Mouse (Mus musculus) c-Kit-positive CD71-positive TER-119-negative erythroid progenitor cells, embryonic 14.5 days (primary cell): Measurements from ENCODE around the gene Ceacam15.
"Not testable (repeated sequence)": the region's sequence is repeated elsewhere in the genome, so short reads cannot be mapped to it uniquely, and the experiment has no call there.

Source experiments
- DNase-seq: peaks from one replicate; pipeline ENCODE4 v3.0.0-alpha.2; 2013; ENCODE audit warnings: low read depth

Gene Ceacam15

GRCm38 (mm10) chr7:16675605-16676004 lies at the start of gene Ceacam15:
TSS of gene Ceacam15 (minus strand) at chr7:16675705.
- DNase-seq, result no peak

- not testable (repeated sequence) for DNase-seq
Observed at GRCm38 (mm10) chr7:16722490-16722889, 47.0 kb upstream of the Ceacam15 start.

- DNase-seq, result no peak
Observed at GRCm38 (mm10) chr7:16721629-16722028, 46.1 kb upstream of the Ceacam15 start, which contains the start of gene Ceacam9. TSS of gene Ceacam9 (plus strand) at chr7:16721929.

- not testable (repeated sequence) for DNase-seq
Observed at GRCm38 (mm10) chr7:16716456-16717152, 41.1 kb upstream of the Ceacam15 start.

- DNase-seq, result no peak
Observed at GRCm38 (mm10) chr7:16712633-16713415, 37.3 kb upstream of the Ceacam15 start.

DNA sequence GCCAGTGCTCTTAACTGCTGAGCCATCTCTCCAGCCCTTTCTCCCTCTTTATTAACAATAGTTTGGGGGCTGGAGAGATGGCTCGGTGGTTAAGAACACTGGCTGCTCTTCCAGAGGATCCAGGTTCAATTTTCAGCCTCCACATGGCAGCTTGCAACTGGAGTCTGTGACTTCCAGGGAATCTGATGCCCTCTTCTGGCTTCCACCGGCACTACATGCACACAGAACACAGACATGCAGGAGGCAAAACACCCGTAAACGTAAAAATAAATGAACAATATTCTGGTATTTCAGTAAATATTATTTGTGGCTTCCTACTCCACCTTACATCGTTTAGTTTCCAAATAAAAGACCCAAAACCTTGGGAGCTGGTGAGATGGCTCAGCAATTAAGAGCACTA lies 35.1 kb upstream of the Ceacam15 start:
- DNase-seq, result no peak

GRCm38 (mm10) chr7:16708244-16708643 lies 32.7 kb upstream of the Ceacam15 start:
- no peak for DNase-seq

- no peak for DNase-seq
Observed at GRCm38 (mm10) chr7:16706385-16706784, 30.9 kb upstream of the Ceacam15 start.

GRCm38 (mm10) chr7:16700583-16700982 lies 25.1 kb upstream of the Ceacam15 start:
- no peak for DNase-seq

GRCm38 (mm10) chr7:16699042-16699441 lies 23.5 kb upstream of the Ceacam15 start:
- peak; percentile 10 for DNase-seq

GRCm38 (mm10) chr7:16695025-16695424 lies 19.5 kb upstream of the Ceacam15 start:
- no peak for DNase-seq

GRCm38 (mm10) chr7:16689196-16689595 lies 13.7 kb upstream of the Ceacam15 start:
- no peak for DNase-seq

- not testable (repeated sequence) for DNase-seq
Observed at GRCm38 (mm10) chr7:16680194-16680593, 4.7 kb upstream of the Ceacam15 start.

DNA sequence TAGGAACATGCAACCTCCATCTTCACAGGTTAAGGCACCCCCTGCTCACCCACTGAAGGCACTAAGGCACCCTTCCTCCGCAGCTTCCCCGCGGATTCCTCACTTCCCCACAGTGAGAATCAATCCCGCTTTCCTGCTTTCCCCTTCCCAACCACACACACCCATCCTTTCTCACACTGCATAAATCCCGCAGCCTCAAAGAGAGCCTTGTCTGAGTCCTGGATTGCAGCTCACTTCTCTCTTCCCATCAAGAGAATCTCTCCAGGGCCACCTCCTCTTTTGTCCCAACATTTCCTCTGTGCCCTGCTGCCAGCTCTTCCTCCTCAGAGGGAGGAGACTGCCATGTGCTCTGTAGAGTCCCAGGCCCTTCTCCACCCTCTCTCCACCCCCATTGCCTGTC lies 806 bp downstream of the Ceacam15 start:
- DNase-seq, result not testable (repeated sequence)

GRCm38 (mm10) chr7:16673823-16674222 lies 1.7 kb downstream of the Ceacam15 start:
- DNase-seq, result no peak

DNA sequence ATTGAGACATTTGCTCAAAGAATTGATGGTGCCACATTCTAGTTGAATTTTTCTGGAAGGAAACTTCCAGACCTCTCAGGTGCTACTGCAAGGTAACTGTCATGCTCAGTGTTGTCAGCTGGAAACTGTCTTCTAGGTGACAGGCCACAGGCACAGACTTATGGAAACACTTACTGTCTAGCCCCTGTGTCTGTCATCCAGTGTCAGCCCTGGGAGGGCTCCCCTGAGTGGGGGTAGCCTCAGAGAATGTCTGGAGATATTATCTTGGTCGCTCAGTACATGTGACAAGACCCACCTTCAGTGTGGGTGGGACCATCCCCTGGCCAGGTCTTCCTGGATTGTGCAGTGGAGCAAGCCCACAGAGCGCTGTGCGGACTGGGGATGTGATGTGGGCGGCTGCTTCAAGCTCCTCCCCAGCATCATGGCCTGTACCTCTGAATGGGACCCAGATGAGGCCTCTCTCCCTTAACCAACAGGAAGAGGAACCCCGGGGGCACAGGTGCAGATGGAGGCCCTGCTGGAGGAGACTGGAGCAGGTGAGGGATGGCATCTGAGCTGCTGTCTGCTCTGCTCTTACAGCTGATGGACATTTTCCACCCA lies 7.1 kb downstream of the Ceacam15 start:
- not testable (repeated sequence) for DNase-seq

DNA sequence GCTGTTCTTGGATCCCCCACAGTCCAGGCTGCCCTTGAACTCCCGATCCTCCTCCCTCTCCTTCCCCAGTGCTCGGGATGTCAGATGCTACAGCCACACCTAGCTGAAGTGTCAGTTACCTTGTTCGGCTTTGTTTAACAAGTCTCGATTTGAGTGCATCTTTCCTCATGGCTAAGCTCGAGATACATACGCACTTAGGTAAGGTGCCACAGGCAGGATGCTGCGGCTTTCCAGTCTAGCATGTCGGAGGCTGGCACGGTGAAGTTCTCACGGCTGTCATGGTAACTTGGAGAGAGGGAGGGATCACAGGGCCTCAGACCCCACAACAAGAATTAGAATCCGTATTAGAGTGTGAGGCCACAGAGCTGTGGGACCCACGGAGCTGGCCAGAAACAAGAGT lies 31.2 kb downstream of the Ceacam15 start:
- no peak for DNase-seq

DNA sequence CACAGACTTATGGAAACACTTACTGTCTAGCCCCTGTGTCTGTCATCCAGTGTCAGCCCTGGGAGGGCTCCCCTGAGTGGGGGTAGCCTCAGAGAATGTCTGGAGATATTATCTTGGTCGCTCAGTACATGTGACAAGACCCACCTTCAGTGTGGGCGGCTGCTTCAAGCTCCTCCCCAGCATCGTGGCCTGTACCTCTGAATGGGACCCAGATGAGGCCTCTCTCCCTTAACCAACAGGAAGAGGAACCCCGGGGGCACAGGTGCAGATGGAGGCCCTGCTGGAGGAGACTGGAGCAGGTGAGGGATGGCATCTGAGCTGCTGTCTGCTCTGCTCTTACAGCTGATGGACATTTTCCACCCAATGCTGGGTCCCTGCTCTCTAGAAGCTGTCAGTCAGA lies 32.4 kb downstream of the Ceacam15 start:
- not testable (repeated sequence) for DNase-seq

DNA sequence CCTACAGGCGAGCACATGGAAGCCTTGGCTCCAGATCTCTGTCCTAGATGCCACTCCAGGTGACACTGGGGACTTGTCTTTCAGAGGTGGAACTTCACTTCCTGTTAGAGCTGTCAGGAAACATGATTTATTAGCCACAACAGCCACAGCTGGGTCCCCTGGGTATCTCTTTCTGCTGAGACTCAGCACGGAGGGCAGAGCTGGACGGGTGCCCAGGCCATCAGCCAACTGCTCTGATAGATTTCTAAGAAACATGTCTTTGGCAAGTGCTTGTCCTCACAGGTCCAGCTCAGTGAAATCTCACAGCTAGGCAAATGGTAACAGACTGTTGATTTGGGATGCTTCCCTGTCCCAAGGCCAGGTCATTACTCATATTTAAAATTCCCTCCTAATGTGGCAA lies 36.5 kb downstream of the Ceacam15 start:
- no peak for DNase-seq

DNA sequence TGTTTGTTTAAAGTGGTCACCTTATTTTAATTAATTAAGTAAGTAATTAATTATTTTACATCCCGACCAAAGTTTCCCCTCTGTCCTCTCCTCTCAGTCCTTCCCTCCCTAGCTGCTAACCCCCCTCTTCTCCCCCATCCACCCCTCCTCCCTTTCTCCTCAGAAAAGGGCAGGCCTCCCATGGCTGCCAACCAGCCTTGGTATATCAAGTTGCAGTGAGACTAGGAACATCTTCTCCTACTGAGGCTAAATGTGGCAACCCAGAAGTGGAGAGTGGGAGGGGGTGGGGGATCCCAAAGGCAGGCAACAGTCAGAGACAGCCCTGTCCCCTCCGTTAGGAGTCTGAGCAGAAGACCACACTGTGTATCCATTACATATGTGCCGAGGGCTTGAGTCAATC lies 40.4 kb downstream of the Ceacam15 start:
- DNase-seq, result no peak

GRCm38 (mm10) chr7:16633913-16634312 lies 41.6 kb downstream of the Ceacam15 start:
- DNase-seq, result not testable (repeated sequence)

DNA sequence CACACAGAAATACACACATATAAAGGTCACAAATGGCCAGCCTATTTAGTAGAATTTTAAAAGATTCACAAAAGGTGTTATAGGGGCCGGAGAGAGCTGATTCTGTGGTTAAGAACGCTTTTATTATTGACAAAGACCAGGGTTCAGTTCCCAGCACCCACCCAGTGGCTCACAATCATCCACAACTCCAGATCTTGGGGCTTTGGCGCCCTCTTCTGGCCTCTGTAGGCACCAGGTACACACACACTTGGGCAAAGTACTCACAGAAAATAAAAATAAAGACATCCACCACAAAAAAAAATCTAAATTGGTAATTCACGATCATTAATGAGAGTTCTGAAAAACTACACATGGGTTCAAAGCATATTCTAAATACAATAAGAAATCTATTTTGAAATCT lies 43.6 kb downstream of the Ceacam15 start:
- DNase-seq, result no peak

GRCm38 (mm10) chr7:16631025-16631424 lies 44.5 kb downstream of the Ceacam15 start:
- no peak for DNase-seq
